Mouse (Mus musculus): ENCODE results near the gene Fam228b. TPM values are rescaled to one million over a fixed set of nuclear protein-coding genes. Genes with fewer than 3 reads are reported as not detected.

The Fam228b gene
- total RNA-seq (2012; rRNA removed): 3.0 and 4.0 TPM in 2 replicates

GRCm38 (mm10) chr12:4768492-4769332 is at the start of gene Fam228b, which contains the start of gene Pfn4:
Fam228b (minus strand) TSS chr12:4769267.
Pfn4 (plus strand) TSS chr12:4769022.
- no peaks in the 10 kb centered on the region; a peak in 1 of 4 replicates for H3K4me1 ChIP-seq (ENCODE audit: control insufficient read depth in 2 of 2, insufficient read depth in 2 of 2, low read length in 2 of 2, poor library complexity in 1 of 2)
- peak within 1 kb of the TSS; percentile 68 to 79 for H3K4me3 ChIP-seq (ENCODE audit: insufficient read depth in 1 of 2, low read depth in 1 of 2, low read length in 2 of 2, poor library complexity in 1 of 2, severe bottlenecking in 1 of 2)
- H3K27ac ChIP-seq (ENCODE audit: insufficient read depth, low read depth, low read length, poor library complexity, severe bottlenecking): no peak within 1 kb of the TSS
- no peaks in the 10 kb centered on the region for H3K9me3 ChIP-seq (ENCODE audit: control insufficient read depth, insufficient read depth, low read depth, low read length)
- TF ChIP-seq MAFK (IDR thresholded peaks at IDR 0.05; ENCODE audit: insufficient read depth, low read depth, low read length): no peak
- 0 out of 2 replicates have a peak, but pooled peaks have one; percentile 40 for TF ChIP-seq ZC3H11A (IDR thresholded peaks at IDR 0.05; ENCODE audit: borderline replicate concordance, low read depth, low read length)
- peak; percentile 62 for TF ChIP-seq CHD2 (IDR thresholded peaks at IDR 0.05; ENCODE audit: low read depth, low read length)
- TF ChIP-seq ZNF384 (IDR thresholded peaks at IDR 0.05; ENCODE audit: low read depth, low read length): no peak
- no peak for TF ChIP-seq HCFC1 (IDR thresholded peaks at IDR 0.05; ENCODE audit: borderline replicate concordance, insufficient read depth, low read length)
- no peaks in the 10 kb centered on the region for H3K36me3 ChIP-seq (ENCODE audit: control insufficient read depth, insufficient read depth, low read length, poor library complexity, severe bottlenecking)
- in situ Hi-C loops (cut with MboI; ENCODE audit: low sequenced_read_pairs in 2 of 2, unreplicated experiment in 2 of 2): no loop called here
- H3K9ac ChIP-seq (ENCODE audit: insufficient read depth, low read depth, low read length, poor library complexity, severe bottlenecking): peak within 1 kb of the TSS; percentile 78
- DNase-seq (ENCODE audit: low read depth, low spot score): peak; percentile 92

- Histone ChIP-seq H3K36me3 (ENCODE audit: control insufficient read depth, insufficient read depth, low read length, poor library complexity, severe bottlenecking) (no peaks in the 10 kb centered on the region; the same call in 1 of the 2 replicates), H3K9ac (ENCODE audit: insufficient read depth, low read depth, low read length, poor library complexity, severe bottlenecking) (peak within 1 kb of the TSS; percentile 94), H3K27ac (ENCODE audit: insufficient read depth, low read depth, low read length, poor library complexity, severe bottlenecking) (peak within 1 kb of the TSS; percentile 62), H3K4me1 (ENCODE audit: control insufficient read depth in 2 of 2, insufficient read depth in 2 of 2, low read length in 2 of 2, poor library complexity in 1 of 2) (peaks cover 0 to 7% of the 10 kb centered on the region in 2 experiments; a peak in 2 of 4 replicates), H3K4me3 (ENCODE audit: insufficient read depth in 1 of 2, low read depth in 1 of 2, low read length in 2 of 2, poor library complexity in 1 of 2, severe bottlenecking in 1 of 2) (peak within 1 kb of the TSS; percentile 93 to 100), H3K9me3 (ENCODE audit: control insufficient read depth, insufficient read depth, low read depth, low read length) (no peaks in the 10 kb centered on the region)
- in situ Hi-C loops (cut with MboI; ENCODE audit: low sequenced_read_pairs in 2 of 2, unreplicated experiment in 2 of 2): no loop called here
- TF ChIP-seq CHD2 (IDR thresholded peaks at IDR 0.05; ENCODE audit: low read depth, low read length) (no peak), HCFC1 (IDR thresholded peaks at IDR 0.05; ENCODE audit: borderline replicate concordance, insufficient read depth, low read length) (peak; percentile 63; the same call in 1 of the 2 replicates), MAFK (IDR thresholded peaks at IDR 0.05; ENCODE audit: insufficient read depth, low read depth, low read length) (no peak), ZNF384 (IDR thresholded peaks at IDR 0.05; ENCODE audit: low read depth, low read length) (no peak), ZC3H11A (IDR thresholded peaks at IDR 0.05; ENCODE audit: borderline replicate concordance, low read depth, low read length) (no peak)
- peak; percentile 99 for DNase-seq (ENCODE audit: low read depth, low spot score)
Observed at GRCm38 (mm10) chr12:4817361-4818101, 48.5 kb upstream of the Fam228b start, which contains the start of gene Sf3b6. Sf3b6 (plus strand) TSS chr12:4817544.

- Histone ChIP-seq H3K27ac (ENCODE audit: insufficient read depth, low read depth, low read length, poor library complexity, severe bottlenecking) (peak overlapping the region; percentile 62; the same call in 1 of the 2 replicates), H3K36me3 (ENCODE audit: control insufficient read depth, insufficient read depth, low read length, poor library complexity, severe bottlenecking) (no peaks in the 10 kb centered on the region), H3K9me3 (ENCODE audit: control insufficient read depth, insufficient read depth, low read depth, low read length) (no peaks in the 10 kb centered on the region), H3K4me3 (ENCODE audit: insufficient read depth in 1 of 2, low read depth in 1 of 2, low read length in 2 of 2, poor library complexity in 1 of 2, severe bottlenecking in 1 of 2) (peak overlapping the region; percentile 79 to 100), H3K4me1 (ENCODE audit: control insufficient read depth in 2 of 2, insufficient read depth in 2 of 2, low read length in 2 of 2, poor library complexity in 1 of 2) (peaks cover 0 to 7% of the 10 kb centered on the region in 2 experiments; a peak in 2 of 4 replicates), H3K9ac (ENCODE audit: insufficient read depth, low read depth, low read length, poor library complexity, severe bottlenecking) (peak overlapping the region; percentile 94)
- TF ChIP-seq MAFK (IDR thresholded peaks at IDR 0.05; ENCODE audit: insufficient read depth, low read depth, low read length) (no peak), CHD2 (IDR thresholded peaks at IDR 0.05; ENCODE audit: low read depth, low read length) (no peak), HCFC1 (IDR thresholded peaks at IDR 0.05; ENCODE audit: borderline replicate concordance, insufficient read depth, low read length) (no peak), ZNF384 (IDR thresholded peaks at IDR 0.05; ENCODE audit: low read depth, low read length) (no peak), ZC3H11A (IDR thresholded peaks at IDR 0.05; ENCODE audit: borderline replicate concordance, low read depth, low read length) (no peak)
- no peak for DNase-seq (ENCODE audit: low read depth, low spot score)
- in situ Hi-C loops (cut with MboI; ENCODE audit: low sequenced_read_pairs in 2 of 2, unreplicated experiment in 2 of 2): no loop called here
Observed at GRCm38 (mm10) chr12:4816680-4817360, 47.8 kb upstream of the Fam228b start.

GRCm38 (mm10) chr12:4813636-4814035 is 44.6 kb upstream of the Fam228b start:
- Histone ChIP-seq H3K36me3 (ENCODE audit: control insufficient read depth, insufficient read depth, low read length, poor library complexity, severe bottlenecking) (no peaks in the 10 kb centered on the region), H3K9me3 (ENCODE audit: control insufficient read depth, insufficient read depth, low read depth, low read length) (no peaks in the 10 kb centered on the region), H3K4me3 (ENCODE audit: insufficient read depth in 1 of 2, low read depth in 1 of 2, low read length in 2 of 2, poor library complexity in 1 of 2, severe bottlenecking in 1 of 2) (no peak overlapping the region), H3K9ac (ENCODE audit: insufficient read depth, low read depth, low read length, poor library complexity, severe bottlenecking) (no peak overlapping the region), H3K27ac (ENCODE audit: insufficient read depth, low read depth, low read length, poor library complexity, severe bottlenecking) (no peak overlapping the region), H3K4me1 (ENCODE audit: control insufficient read depth in 2 of 2, insufficient read depth in 2 of 2, low read length in 2 of 2, poor library complexity in 1 of 2) (peaks cover 0 to 6% of the 10 kb centered on the region in 2 experiments; a peak in 2 of 4 replicates)
- no peak for DNase-seq (ENCODE audit: low read depth, low spot score)
- no peak for TF ChIP-seq MAFK (IDR thresholded peaks at IDR 0.05; ENCODE audit: insufficient read depth, low read depth, low read length)
- TF ChIP-seq HCFC1 (IDR thresholded peaks at IDR 0.05; ENCODE audit: borderline replicate concordance, insufficient read depth, low read length): no peak
- no peak for TF ChIP-seq ZC3H11A (IDR thresholded peaks at IDR 0.05; ENCODE audit: borderline replicate concordance, low read depth, low read length)
- TF ChIP-seq CHD2 (IDR thresholded peaks at IDR 0.05; ENCODE audit: low read depth, low read length): no peak
- TF ChIP-seq ZNF384 (IDR thresholded peaks at IDR 0.05; ENCODE audit: low read depth, low read length): no peak
- in situ Hi-C loops (cut with MboI; ENCODE audit: low sequenced_read_pairs in 2 of 2, unreplicated experiment in 2 of 2): no loop called here

Measured in ES-E14 (cell line).